Mouse (Mus musculus) cerebellum, adult 2 months (tissue): ENCODE measurements around the gene Olfr172.

Source experiments
- CTCF ChIP-seq: fragments of 200-500 bp; IDR thresholded peaks from 2 replicates; pipeline ENCODE4 v1.5.1; 2011; ENCODE audit warnings: low read depth, mild to moderate bottlenecking, control low read depth, low read length, moderate library complexity, borderline replicate concordance; ENCODE audit not compliant: insufficient read depth
- POLR2A ChIP-seq: fragments of 200-500 bp; IDR thresholded peaks from 2 replicates; pipeline ENCODE4 v1.6.1; 2011; ENCODE audit warnings: low read length, control low read depth, borderline replicate concordance; ENCODE audit not compliant: insufficient read depth

DNA sequence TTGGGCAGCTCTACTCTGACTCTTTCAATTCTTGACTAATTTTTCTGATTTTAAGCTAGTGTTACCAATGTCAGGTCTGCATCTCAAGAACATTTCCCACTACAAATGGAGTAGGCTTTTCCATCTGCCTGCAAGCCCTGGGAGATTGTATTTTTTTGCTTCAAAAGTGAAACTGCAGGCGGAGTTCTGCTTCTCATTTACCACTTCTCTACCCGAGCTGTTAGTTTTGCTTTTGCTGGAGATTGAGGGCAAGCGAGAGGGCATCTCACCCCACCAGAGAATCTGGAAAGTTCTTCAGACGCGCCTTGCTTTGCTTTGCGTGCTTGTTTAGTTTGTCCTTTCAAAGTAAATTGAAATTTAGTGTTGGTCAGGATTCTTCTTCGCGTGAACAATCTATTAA lies 50.8 kb downstream of the Olfr172 start:
- TF ChIP-seq CTCF (no peak), POLR2A (no peak)
